Mouse (Mus musculus) left cerebral cortex, adult 2 months (tissue): ENCODE measurements around the gene Gm49661. TPM values are rescaled to one million over a fixed set of nuclear protein-coding genes. Genes with fewer than 3 reads are reported as not detected.

Experiments
- DNase-seq, 2 experiments: peaks; one replicate each; pipeline ENCODE4 v3.0.0; 2021 to 2022; ENCODE audit warnings: low spot score in 2 of 2, mixed read lengths in 1 of 2; ENCODE audit errors: extremely low spot score in 1 of 2
- H3K27ac ChIP-seq: fragments of 200-600 bp; 2 replicates; pipeline ENCODE4 v1.8.1; 2022
- H3K4me3 ChIP-seq: fragments of 200-600 bp; 2 replicates; pipeline ENCODE4 v1.8.1; 2022
- CTCF ChIP-seq: fragments of 200-600 bp; IDR thresholded peaks from 2 replicates; pipeline ENCODE4 v1.8.1; 2022; ENCODE audit warnings: antibody characterized with exemption, mild to moderate bottlenecking, moderate library complexity
- intact Hi-C: fragments of 180-260 bp; cut with DNase I; formaldehyde crosslinking; loops from one replicate; pipeline ENCODE4 v1.15.1; 2025
- total RNA-seq, 2 experiments: library from RNA; stranded (reverse); gene quantifications; 2 replicates each; pipeline ENCODE4 v1.2.3; 2021

Gene Gm49661
- total RNA-seq, 2 experiments from 2014 or later = not detected

DNA sequence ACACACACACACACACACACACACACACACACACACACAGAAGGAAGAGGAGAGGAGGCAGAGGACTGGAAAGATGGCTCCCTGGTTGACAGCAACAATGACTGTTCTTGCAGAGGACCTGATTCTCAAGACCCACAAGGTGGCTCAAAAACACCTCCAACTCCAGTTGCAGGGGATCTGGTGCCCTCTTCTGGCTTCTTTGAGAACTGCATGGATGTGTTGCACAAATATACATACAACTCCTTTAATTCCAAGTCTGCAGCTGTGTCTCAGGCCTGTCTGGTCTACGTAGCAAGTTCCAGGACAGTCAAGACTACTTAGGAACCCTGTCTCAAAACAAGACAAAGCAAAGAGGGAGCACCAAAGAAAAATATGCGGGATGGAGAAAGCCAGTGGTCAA lies 12.5 kb downstream of the Gm49661 start:
- intact Hi-C loops = loop anchor here (2.0 kb wide), 1 partner anchor 28 kb away; no protein-coding TSS in a partner anchor

DNA sequence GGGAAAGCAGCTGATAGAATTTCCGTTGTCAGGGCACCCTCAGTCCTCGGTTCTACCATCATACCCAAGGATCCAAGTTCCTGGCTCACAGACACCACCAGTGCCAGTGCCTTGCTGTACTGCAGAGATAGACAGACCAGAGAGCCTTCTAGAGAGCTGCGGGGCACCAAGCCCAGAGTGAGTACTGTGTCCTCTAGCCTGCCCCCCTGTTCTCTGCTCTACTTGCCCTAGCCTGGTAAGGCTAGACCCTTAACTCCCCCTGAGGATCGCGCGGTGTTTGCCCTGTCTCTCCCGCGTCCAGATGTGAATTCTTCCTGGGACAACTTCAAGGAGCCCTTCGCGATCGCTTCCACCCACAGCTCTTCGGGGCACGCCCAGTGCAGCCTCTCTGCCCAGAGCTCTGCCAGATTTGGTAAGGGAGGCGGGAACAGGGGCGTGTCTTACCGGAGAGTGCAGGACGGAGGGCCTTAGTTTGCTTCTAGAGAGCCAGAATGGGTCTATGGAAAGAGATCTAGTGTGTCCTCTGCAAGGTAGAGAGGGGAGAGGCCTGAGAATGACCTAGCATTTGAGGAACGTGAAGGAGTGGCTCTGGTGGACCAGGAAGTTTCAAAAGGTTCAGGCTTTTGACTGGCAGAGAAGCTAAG lies 16.5 kb downstream of the Gm49661 start:
- intact Hi-C loops = no loop called here

More for the DNA sequence above, 12.5 kb downstream of the Gm49661 start:
- Histone ChIP-seq H3K27ac (no peak overlapping the region), H3K4me3 (no peak overlapping the region)
- peak; percentile 62 to 81 for DNase-seq
- TF ChIP-seq CTCF = peak; percentile 83

DNA sequence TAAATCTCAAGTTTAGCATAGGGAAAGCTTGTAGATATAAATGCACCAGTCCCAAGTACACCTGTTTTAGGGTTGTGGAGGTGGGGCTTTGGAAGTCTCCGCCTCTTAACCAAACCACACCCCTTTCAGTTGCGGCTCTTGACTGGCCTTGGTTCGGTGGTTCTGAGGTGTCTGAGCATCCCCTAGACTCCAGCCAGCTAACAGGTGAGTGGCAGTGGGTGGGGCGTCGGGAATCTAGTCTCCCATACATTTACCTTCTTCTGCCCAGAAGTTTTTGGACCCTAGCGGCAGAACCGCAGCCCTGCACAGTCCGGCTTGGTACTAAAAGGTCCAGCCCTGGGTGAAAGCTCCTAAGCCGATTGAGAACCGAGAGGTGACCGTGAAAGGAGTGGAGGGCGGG lies 19.5 kb downstream of the Gm49661 start:
- H3K27ac ChIP-seq = no peak overlapping the region
- intact Hi-C loops = no loop called here
- no peak overlapping the region for H3K4me3 ChIP-seq
- no peak; the same call in 1 of the 2 replicates for TF ChIP-seq CTCF
- DNase-seq = no peak

More for the DNA sequence above, 16.5 kb downstream of the Gm49661 start:
- no peak overlapping the region for H3K27ac ChIP-seq
- no peak for DNase-seq
- no peak overlapping the region for H3K4me3 ChIP-seq
- no peak for TF ChIP-seq CTCF

DNA sequence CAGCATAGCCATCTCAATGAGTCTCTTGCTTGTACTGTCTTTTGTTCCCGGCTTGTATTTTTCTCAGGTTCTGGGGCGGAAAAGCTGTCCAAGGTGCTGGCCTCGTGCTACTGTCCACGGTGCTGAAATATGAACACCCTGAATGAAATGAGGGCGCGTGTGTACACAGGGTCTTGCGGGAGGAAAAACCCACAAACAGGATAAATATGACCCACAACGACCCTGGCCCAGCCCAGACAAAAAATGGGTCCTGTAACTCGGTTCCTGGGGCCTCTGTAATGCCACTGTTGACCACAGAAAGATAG lies 22.0 kb downstream of the Gm49661 start:
- no peak for TF ChIP-seq CTCF
- intact Hi-C loops = no loop called here
- DNase-seq = no peak
- Histone ChIP-seq H3K27ac (no peak overlapping the region), H3K4me3 (no peak overlapping the region)

DNA sequence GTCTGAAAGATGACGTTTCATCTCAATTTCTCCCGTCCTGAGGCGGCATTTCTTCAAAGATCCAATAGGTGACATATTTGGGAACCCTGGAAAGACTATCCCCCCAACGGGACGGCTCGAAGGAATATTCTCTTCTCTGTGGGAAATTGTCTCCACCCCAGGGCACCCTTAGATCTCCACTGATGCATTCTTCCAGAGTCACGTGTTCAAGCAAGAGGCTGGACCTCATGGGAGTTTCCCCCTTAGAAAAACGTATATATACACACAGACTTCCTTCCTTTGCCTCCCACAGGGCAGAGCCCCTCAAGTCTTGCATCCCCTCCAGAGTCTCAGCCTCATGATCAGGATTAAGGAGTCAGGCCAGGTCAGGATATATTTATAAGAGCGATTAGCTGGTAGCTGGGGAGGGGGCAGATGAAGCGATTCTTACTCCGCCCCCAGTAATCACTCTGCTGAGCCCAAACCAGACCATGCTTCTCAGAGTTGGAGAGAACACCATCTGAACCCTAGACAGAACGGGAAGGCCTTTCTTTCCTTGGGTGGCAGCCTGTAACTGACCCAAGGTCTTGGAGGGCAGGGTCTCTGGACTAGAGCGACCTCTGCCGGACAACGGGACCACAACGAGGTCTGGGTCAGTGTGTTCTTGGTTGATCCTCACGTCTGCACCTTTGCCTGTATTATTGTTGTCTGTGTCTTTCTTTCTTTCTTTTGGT lies 22.5 kb downstream of the Gm49661 start, which contains the start of gene Rtbdn:
Gene Rtbdn (plus strand): TSS at position 464 of the 713 bp plus-strand sequence.
- intact Hi-C loops = no loop called here
- peak within 1 kb of the TSS; percentile 83; the same call in 1 of the 2 replicates for H3K27ac ChIP-seq

DNA sequence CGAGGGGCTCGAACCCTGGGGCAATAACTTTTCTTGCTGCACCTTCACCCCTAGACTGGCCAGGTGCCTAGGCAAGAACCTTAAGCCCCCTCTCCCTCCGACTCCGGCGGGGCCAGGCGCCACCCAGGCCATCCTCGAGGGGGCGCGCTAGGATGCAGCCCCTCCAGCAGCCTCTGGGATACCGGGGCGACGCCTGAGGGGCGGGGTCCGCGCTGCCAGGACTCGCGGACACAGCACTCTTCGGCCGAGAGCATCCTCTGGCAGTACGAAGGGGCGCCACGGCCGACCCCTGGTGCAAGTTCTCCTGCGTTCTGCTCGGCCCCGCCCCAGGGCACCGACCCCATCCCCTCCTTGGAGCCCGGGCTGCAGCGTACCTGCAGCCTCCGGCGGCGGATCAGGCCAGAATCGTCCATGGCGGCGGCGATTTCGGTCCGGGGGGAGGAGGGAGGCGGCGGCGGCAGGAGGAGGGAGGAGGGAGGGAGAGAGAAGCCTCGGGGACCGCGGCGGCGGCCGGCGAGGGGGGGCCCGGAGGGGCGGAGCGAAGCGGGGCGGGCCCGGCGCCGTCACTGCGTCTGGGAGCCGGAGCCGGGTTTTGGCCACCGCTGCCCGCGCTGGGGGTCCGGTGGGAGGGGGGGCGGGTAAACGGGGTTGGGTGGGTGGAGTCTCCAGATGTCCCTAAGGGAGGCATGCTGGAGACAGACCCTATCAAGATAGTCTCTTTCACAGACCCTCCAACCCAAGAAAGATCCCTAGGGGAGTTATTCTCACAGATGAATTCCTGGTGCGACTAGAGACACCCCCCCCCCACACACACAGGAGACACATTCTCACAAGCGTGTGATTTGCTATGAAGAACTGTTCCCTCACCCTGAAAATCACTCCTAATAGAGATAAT lies 23.4 kb downstream of the Gm49661 start:
- intact Hi-C loops = no loop called here
- DNase-seq = peak in 1 of 2 experiments; percentile 51
- peak overlapping the region; percentile 71 for H3K4me3 ChIP-seq
- peak overlapping the region; percentile 83; the same call in 1 of the 2 replicates for H3K27ac ChIP-seq
- peak; percentile 59 for TF ChIP-seq CTCF

More for the DNA sequence above, 22.5 kb downstream of the Gm49661 start, which contains the start of gene Rtbdn:
- peak within 1 kb of the TSS; percentile 71 for H3K4me3 ChIP-seq
- DNase-seq = no peak
- TF ChIP-seq CTCF = peak; percentile 29

DNA sequence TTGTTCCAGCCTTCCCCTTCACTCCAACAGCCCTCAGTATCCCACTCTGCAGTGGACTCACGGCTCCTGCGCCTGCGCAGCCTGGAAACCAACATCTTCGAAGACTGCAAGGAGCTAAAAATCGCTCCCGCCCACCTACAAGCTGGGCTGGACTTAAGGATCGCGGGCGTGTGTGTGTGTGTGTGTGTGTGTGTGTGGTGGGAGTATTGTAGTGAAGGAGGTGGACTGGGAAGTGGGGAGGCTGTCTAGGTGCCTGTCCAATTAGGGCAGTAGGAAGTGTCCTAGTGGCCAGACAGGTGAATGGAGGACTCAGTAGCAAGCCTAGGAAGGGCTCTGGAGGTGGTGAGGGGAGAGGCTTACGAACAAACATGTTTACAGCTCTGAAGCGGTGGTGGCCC lies 24.0 kb downstream of the Gm49661 start:
- no peak for TF ChIP-seq CTCF
- peak overlapping the region; percentile 83 for H3K27ac ChIP-seq
- H3K4me3 ChIP-seq = peak overlapping the region; percentile 71
- DNase-seq = peak; percentile 69 to 78
- intact Hi-C loops = no loop called here

DNA sequence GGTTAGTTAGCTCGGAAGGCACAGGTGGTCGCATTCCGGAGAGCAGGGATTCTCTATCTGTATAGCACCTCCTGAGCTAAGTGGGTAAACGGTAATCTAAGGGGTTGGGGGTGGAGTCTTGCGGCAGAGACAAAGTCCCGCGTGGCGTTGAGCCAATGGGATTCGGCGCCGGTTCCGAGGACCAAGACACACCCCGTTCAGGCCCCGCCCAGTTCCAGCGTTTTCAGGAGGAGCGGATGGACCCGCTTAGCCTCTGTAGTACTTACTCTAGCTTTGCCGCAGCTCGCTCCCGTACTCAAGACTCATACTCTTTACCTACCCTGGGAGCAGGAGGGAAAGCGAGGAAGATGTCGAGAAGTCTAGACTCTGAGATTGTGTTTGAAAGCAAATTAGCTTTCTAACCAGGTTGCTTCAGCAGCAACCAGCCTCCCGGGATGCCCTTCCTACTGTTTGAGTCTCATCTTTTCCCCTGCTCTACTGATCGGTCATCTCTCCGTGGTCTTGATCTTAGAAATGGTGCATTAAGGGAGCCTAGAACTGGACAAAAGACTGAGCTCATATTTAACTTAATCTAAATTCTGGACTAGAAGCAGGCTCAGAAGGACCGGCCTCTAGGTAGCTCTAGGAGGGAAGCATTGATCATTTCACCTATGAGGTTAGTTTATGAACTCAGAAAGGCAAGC lies 24.6 kb downstream of the Gm49661 start:
- TF ChIP-seq CTCF = no peak
- Histone ChIP-seq H3K27ac (peak overlapping the region; percentile 8), H3K4me3 (peak overlapping the region; percentile 35)
- intact Hi-C loops = no loop called here
- peak; percentile 70 to 78 for DNase-seq

DNA sequence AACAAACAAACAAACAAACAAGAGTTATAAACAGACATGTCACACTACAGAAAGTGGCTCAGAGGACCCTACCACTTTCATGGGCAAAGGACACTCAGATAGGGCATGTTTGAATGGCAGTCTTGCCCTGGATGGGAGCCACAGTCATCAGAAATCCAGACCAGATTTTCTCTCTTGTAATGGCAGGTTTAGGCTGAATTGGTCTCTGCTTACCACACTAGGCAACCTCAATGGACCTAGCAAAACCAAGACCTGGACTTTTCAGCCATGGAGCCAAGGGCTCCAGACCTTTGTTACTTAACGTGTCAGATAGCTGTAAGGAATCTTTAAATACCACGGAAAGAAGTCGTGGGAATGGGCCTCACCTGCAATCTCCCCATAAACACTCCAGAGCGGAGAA lies 25.5 kb downstream of the Gm49661 start:
- TF ChIP-seq CTCF = no peak
- intact Hi-C loops = no loop called here
- H3K4me3 ChIP-seq = no peak overlapping the region

DNA sequence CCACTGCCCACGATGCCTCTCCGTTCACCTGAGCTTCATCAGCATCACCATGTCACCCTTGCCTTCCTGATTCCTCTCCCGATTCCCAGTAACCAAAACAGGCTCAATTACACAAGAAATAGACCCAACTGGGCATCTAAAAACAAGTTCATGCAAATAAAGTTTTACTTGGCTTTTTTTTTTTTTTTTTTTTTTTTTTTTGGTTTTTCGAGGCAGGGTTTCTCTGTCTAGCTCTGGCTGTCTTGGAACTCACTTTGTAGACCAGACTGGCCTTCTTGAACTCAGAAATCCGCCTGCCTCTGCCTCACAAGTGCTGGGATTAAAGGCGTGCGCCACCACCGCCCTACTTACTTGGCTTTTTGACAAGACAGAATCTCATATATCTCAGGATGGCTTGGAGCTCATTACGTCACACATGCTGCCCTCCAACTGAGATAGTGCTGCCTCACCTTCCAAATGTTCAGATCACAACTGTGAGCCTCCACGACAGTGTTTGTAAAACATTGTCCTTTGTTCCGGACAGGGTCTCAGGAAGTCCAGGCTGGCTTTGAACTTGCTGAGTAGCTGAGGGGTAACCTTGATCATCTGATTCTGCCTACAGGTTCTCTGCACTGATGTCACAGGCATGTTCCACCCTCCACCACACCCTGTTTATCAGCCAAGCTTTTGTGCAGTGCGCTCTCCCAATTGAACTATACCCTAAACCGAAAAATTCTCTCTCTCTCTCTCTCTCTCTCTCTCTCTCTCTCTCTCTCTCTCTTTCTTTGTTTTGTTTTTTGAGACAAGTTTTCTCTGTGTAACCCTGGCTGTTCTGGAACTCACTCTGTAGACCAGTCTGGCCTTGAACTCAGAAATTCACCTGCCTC lies 31.4 kb downstream of the Gm49661 start:
- no peak for DNase-seq
- peak overlapping the region; percentile 89 for H3K4me3 ChIP-seq
- intact Hi-C loops = no loop called here
- TF ChIP-seq CTCF = no peak
- no peak overlapping the region for H3K27ac ChIP-seq

More for the DNA sequence above, 25.5 kb downstream of the Gm49661 start:
- DNase-seq = no peak
- H3K27ac ChIP-seq = no peak overlapping the region
